Mouse (Mus musculus) neutrophil, adult 5-6 weeks (primary cell): ENCODE data around the gene Marcksl1. TPM values are rescaled to one million over a fixed set of nuclear protein-coding genes. Genes with fewer than 3 reads are reported as not detected.

Experiments used
- ATAC-seq: fragments of 151-379, 151-347 bp; 2 replicates; pipeline ENCODE4 v1.8.0; 2017; ENCODE audit warnings: mild to moderate bottlenecking, moderate TSS enrichment; ENCODE audit not compliant: insufficient number of reproducible peaks, poor library complexity, low FRiP score, severe bottlenecking; ENCODE audit errors: extremely low read depth
- total RNA-seq: library from RNA; stranded (forward); fragments of 200-1000 nt; gene quantifications from 2 replicates; pipeline ENCODE4 v1.2.3, GENCODE M21; 2017

Gene Marcksl1
- total RNA-seq: 97.5 and 100 TPM in 2 replicates

DNA sequence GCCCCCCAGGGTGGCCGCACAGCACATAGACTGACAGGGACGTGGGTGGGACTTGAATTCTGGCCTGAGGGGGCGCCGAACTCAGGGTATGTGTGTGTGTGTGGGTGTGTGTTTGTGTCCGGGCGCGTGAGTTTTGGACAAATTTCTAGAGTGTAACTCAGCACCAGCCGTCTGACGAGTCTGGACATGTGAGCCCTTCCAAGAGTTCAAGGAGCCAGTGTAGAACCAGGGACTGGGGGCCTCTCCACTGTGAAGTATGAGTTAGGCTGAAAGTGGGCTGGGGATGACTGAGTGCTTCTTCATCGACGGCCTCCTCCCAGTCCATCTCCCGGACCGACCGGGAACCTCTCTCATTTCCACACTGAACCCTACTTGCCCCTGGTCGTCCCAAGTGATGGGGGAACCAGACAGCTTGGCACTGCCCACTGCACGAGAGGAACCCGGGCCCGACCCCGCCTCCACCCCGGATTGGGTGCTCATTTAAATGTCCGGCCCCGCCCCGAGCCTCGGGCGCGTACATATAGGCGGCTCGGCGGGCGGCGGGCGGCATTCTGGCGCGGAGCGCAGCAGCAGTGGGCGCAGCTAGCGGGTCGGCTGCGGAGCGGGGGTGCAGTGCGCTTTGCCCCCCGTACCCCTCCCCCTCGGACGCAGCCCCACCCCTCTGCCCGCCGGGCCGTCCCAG is at the start of gene Marcksl1:
Gene Marcksl1 (plus strand): TSS at position 496 of the 682 bp plus-strand sequence.
- peak; percentile 76 for ATAC-seq

DNA sequence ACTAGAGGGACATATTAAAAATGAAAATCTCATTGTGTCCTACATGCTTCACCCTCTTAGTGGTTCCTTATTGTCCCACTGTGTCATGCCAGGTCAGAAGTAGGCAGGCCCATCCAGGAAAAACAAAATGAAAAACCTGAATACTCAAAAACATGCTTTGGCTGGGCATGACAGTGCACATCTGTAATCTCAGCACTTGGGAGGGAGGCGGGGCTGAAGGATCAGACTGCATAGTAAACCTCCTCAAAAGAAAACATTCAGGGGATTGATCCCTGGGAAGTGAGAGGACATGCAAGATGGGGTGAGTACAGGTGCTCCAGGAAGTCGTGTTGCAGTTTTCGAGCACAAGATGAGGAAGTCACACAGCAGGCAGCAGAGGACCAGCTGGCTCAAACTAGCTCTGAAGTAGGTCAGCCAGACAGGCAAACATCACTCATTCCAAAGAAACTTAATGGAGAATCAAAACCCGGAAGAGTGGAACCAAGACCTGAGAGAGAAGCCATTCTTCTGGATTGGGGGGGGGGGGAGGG is 49.0 kb upstream of the Marcksl1 start:
- no peak for ATAC-seq

- ATAC-seq: no peak
Measured at GRCm38 (mm10) chr4:129476047-129476446, 37.3 kb upstream of the Marcksl1 start.

- ATAC-seq: no peak
Measured at GRCm38 (mm10) chr4:129479863-129480262, 33.5 kb upstream of the Marcksl1 start.

DNA sequence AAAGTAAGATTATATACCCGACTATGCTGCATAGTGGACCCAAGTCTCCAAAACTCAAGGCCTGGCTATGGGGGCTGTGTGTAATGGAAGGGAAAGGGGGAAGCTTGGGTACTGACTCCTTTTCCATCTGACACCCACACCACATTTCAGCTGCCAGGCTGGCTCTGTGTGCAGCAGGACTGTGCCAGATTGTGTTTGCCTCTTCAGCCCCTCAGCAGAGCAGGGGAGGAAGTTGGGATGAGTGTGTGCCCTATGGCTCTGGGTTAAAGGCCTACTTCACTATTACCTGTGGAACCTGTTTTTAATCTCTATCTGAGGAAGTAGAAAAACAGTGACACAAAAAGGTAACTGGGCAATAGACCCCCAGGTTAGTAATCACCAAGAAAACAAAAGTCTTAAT is 32.3 kb upstream of the Marcksl1 start:
- no peak for ATAC-seq

GRCm38 (mm10) chr4:129490972-129491880 is 22.2 kb upstream of the Marcksl1 start, which contains the start of the genes Tssk3 and Fam229a:
TSS of gene Tssk3 (minus strand) at chr4:129491022.
TSS of gene Fam229a (plus strand) at chr4:129491190.
- ATAC-seq: no peak

DNA sequence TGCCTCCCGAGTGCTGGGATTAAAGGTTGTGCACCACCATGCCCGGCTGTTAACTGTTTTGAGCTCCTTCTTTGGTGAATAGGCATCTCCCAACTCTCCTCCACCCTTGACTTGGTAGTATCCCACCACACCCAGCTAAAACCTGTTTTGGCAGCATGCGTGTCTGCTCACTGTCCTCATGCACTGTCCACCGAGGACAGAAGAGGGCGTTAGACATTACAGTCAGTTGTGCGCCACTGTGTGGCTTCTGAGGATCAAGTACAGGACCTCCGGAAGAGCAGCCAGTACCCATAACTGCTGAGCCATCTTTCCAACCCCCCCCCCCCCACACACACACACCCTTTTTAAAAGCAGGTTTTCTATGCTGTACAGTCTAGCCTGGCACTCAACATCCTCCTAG is 18.7 kb upstream of the Marcksl1 start:
- no peak for ATAC-seq

DNA sequence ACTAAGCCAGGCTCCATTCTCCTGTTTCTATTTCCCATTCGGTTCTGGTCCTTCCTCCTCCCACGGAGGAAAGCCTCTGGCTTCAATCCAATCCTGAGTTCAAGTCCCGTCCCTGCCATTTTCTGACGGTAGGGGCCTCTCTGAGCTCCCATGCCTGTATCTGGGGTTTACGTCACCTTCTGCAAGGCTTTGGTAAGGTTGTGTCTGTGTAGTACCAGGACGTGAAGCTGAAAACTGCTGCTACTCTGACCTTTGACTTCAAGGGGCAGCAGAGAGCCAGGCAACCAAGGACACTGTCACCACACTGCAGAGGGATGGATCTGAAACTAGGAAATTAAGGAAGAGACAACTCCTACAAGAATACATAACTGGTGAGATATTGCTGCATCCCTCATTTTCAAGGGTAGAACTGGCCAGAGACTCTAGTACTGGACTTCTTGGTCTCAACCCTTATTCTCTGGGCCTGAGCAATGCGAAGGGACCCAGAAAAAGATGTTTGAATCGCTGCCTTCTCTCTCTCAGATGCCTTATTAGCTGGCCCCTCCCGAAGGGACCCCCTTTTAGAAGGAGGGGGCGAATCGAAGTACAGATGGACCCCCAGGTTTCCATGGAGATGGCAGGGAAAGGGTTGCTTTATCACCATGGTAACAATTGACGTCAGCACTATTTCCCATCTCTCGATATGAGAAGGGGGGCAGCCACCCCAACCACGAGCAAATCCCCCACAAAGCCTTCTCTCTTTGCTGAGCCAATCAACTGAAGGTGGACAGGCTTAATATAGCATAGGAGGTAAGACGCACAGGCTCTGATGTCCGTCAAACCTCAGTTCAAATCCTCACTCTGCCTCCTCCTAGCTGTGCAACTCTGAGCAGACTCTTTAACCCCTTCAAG is 17.5 kb upstream of the Marcksl1 start:
- ATAC-seq: peak; percentile 43

DNA sequence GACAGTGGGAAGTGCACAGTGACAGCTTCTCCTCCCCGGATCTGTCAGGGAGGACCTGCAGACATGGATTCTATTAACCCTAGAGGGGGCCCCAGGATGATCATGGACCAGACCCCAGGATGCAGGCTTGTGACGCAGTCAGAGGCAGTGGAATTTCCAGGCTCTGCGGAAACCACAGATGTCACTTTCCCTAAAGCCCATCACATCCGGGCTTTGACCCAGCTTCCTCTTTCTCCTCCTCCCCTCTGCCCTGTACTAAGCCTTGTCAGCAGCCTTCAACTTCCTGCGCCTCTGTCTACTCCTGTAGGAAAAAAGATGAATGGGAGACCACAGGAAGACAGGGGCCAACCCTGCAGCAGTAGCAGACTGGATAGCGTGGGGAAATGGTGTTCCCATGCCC is 16.8 kb upstream of the Marcksl1 start:
- peak; percentile 21; the same call in 1 of the 2 replicates for ATAC-seq

GRCm38 (mm10) chr4:129498941-129499340 is 14.4 kb upstream of the Marcksl1 start:
- no peak for ATAC-seq

- no peak for ATAC-seq
Measured at GRCm38 (mm10) chr4:129500017-129500416, 13.4 kb upstream of the Marcksl1 start.

DNA sequence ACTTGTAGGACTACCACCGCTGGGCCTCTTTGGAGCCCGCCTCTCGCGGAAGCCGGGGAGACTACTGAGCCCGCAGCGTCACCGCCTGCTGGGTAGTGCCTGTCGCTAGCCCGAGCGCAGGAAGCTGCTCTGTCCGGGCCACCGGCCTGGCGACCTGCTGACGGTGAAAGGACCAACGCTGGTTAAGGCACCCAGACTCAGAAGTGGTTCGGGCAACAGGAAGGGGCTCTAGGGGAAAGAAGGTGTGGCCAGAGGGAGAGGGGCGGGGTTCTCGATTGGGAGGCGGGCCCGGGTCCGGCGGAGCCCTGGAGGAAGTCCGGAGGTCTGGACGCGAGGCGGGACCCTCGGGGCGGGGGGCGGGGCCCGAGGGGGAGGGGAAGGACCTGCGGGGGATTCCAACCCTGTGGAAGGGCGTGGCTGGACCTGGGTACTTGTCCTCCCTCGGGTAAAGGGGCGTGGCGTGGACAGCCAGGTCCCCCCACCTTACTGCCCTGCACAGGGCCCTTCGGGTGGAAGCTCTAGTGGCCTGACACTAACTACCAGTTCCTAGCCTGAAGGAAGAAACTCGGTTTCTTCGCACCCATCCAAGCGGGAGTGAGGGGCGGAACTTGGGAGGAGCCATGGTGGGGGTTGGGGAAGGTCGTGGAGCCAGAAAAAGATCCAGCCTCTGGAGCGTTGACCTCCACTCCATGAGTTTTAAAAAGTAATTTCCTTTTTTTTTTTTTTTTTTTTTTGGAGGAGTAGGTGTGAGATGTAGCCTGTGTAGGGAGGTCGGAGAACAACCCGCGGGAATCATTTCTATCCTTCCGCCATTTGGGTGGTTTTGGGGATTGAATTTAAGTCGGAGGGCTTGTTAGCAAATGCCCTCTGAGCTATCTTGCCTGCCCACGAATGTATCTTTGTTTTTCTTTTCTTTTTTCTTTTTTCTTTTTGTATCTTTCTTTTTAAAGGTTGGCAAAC is 12.5 kb upstream of the Marcksl1 start:
- peak; percentile 72 for ATAC-seq

DNA sequence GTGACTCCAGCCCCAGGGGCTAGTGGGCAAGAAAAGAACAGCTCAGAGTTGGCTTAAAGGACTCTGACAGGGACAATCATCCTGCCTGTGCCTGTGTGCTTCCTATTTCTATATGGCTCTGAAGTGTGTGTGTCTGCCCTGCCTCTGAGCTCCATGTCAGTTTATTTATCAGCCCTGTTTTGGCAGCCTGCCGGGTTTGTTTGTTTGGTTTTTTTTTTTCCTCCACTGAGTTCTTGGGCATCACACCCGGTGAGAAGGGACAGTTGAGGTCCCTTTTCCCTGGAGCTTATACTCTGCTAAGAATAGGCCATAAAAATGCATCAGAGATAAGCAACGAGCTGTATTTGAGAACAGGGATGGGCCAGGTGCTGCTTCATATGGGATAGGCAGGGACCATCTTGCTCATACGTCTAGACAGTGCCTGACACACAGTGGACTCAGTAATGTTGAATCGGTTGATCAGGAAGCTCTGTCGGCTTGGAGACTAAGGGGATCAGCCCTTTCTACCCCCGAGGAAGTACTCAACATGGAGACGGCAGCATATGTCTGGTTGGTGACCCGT is 11.0 kb upstream of the Marcksl1 start:
- no peak for ATAC-seq

DNA sequence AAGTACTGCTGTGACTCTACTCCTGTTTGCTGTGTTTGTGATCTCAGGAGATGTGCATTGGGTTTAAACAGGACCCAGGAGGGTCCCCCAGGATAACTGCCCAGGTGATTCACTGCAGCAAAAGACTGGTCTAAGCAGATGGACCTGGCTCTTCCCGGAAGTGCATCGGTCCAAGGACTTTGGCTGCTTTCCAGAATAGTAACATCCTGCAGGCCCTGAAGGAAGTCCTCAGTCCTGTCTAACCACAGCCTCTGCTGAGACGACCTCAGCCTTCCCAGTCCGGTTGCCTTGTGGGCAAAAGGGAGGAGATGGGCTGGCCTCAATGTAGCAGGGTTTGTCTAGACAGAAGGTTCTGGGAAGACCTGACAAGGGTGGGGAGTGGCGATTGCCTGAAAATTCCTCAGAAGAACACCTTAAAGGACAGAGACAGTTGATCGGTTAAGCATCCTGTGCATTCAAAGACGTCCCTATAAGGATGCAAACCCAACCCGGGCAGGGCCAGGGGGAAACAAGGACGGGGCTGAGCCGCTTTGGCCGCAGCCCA is 10.4 kb upstream of the Marcksl1 start:
- ATAC-seq: no peak

DNA sequence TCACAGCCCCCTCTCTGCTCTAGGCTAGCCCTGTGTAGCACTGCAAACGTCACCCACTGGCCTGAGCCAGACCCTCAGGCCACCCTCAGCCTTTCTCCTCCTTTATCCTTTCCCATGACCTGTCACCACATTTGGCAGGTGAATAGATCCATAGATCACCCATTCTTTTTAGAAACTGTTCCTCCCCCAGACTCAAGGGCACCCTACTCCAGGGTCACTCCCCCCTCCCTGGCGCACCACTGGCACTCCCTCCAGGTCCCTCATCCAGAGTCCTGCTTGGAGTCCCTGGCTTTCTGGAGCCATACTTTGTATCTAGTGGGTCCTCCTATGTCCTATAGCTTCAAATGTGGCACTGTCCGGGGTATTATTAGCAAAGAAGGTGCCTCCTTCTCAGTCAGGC is 7.9 kb upstream of the Marcksl1 start:
- no peak for ATAC-seq

- ATAC-seq: peak; percentile 49; the same call in 1 of the 2 replicates
Measured at GRCm38 (mm10) chr4:129507434-129508236, 5.7 kb upstream of the Marcksl1 start.

DNA sequence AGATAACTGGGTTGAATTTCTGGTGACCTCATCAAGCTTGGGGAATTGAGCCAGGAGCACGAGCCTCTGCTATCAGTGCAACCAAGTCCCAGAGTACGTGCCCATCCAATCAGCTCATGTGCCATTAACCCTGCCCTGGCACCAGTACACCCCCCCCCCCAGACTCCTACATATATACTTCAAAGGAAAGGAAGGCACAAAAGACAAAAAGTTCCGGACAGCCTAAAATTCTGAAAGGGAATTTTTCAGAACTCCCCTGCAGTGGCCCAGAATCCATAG is 5.2 kb upstream of the Marcksl1 start:
- ATAC-seq: no peak
